Mouse (Mus musculus) CD4-positive, CD25-positive, alpha-beta regulatory T cell, adult 4 months (primary cell): Measurements from ENCODE around the gene Cdh4. TPM values are rescaled to one million over a fixed set of nuclear protein-coding genes. Genes with fewer than 3 reads are reported as not detected.

Experiments used
- ATAC-seq: one replicate; pipeline ENCODE4 v1.8.0; 2017
- polyA plus RNA-seq, 2 experiments: library from polyadenylated mRNA; unstranded; fragments of 100-300 nt; shearing (Covaris generic); gene quantifications; one replicate each; pipeline ENCODE4 v1.2.1; 2017

Gene Cdh4
- polyA plus RNA-seq, 2 experiments from 2014 or later, result not detected

- ATAC-seq, result no peak
Measured at GRCm38 (mm10) chr2:179746491-179746890, 304.3 kb downstream of the Cdh4 start.

GRCm38 (mm10) chr2:179749399-179749798, 307.2 kb downstream of the Cdh4 start:
- ATAC-seq, result no peak

- no peak for ATAC-seq
Measured at GRCm38 (mm10) chr2:179753811-179754210, 311.6 kb downstream of the Cdh4 start.

- no peak for ATAC-seq
Measured at GRCm38 (mm10) chr2:179754776-179755175, 312.5 kb downstream of the Cdh4 start.

GRCm38 (mm10) chr2:179761718-179762441, 319.6 kb downstream of the Cdh4 start:
- ATAC-seq, result no peak

- ATAC-seq, result no peak
Measured at GRCm38 (mm10) chr2:179762521-179763305, 320.5 kb downstream of the Cdh4 start.

- ATAC-seq, result no peak
Measured at GRCm38 (mm10) chr2:179764460-179764859, 322.2 kb downstream of the Cdh4 start.

- no peak for ATAC-seq
Measured at GRCm38 (mm10) chr2:179766664-179767526, 324.7 kb downstream of the Cdh4 start.

GRCm38 (mm10) chr2:179767527-179767849, 325.3 kb downstream of the Cdh4 start:
- ATAC-seq, result no peak

- ATAC-seq, result no peak
Measured at GRCm38 (mm10) chr2:179769137-179769536, 326.9 kb downstream of the Cdh4 start.

- ATAC-seq, result no peak
Measured at GRCm38 (mm10) chr2:179769943-179770342, 327.7 kb downstream of the Cdh4 start.

GRCm38 (mm10) chr2:179774440-179775110, 332.3 kb downstream of the Cdh4 start:
- no peak for ATAC-seq

- ATAC-seq, result no peak
Measured at GRCm38 (mm10) chr2:179775999-179776705, 333.9 kb downstream of the Cdh4 start.

- ATAC-seq, result no peak
Measured at GRCm38 (mm10) chr2:179779266-179779665, 337.0 kb downstream of the Cdh4 start.

- no peak for ATAC-seq
Measured at GRCm38 (mm10) chr2:179780961-179781360, 338.7 kb downstream of the Cdh4 start.

GRCm38 (mm10) chr2:179787256-179787655, 345.0 kb downstream of the Cdh4 start:
- ATAC-seq, result no peak

- ATAC-seq, result no peak
Measured at GRCm38 (mm10) chr2:179787797-179788196, 345.6 kb downstream of the Cdh4 start.

GRCm38 (mm10) chr2:179790684-179791083, 348.5 kb downstream of the Cdh4 start:
- ATAC-seq, result no peak

GRCm38 (mm10) chr2:179792426-179793133, 350.3 kb downstream of the Cdh4 start:
- no peak for ATAC-seq

GRCm38 (mm10) chr2:179794354-179794753, 352.1 kb downstream of the Cdh4 start:
- no peak for ATAC-seq

GRCm38 (mm10) chr2:179795452-179795851, 353.2 kb downstream of the Cdh4 start:
- no peak for ATAC-seq
